ENCODE assay signal across 13 mouse cellular contexts in genomic region chr4:124395966-124396395, GRCm38 (mm10).
"Had no signal": no experiment of that assay in that cellular context is flagged by ENCODE, and none has a peak within 500 bp of the region (broad histone marks: within the 10 kb centered on the region; RNA-seq: fewer than 3 reads in every experiment).

No protein-coding gene starts in this region.

- H3K36me3 ChIP-seq: limb, embryonic 15.5 days; liver, embryonic 12.5 days; midbrain, embryonic 10.5 days; neural tube, embryonic 15.5 days had no signal

- ATAC-seq: liver, embryonic 12.5 days had no signal

- H3K27ac ChIP-seq: limb, embryonic 15.5 days; liver, embryonic 12.5 days; midbrain, embryonic 10.5 days; neural tube, embryonic 15.5 days had no signal

- H3K9me3 ChIP-seq: limb, embryonic 15.5 days; liver, embryonic 12.5 days; midbrain, embryonic 10.5 days; neural tube, embryonic 15.5 days had no signal

- DNase-seq: kidney, postnatal 14 days; lung, postnatal 10 days; lung, postnatal 4 days; midbrain, embryonic 14.5 days; right cerebral cortex, adult 18-20 months; right cerebral cortex, postnatal 25 days; thymus, postnatal 36 days had no signal

- H3K4me3 ChIP-seq: limb, embryonic 15.5 days; liver, embryonic 12.5 days; midbrain, embryonic 10.5 days; myocyte; neural tube, embryonic 15.5 days had no signal

- H3K4me2 ChIP-seq: limb, embryonic 15.5 days; liver, embryonic 12.5 days; lung, embryonic 14.5 days; neural tube, embryonic 15.5 days had no signal

- H3K4me1 ChIP-seq: liver, embryonic 12.5 days had no signal

- H3K9ac ChIP-seq: limb, embryonic 15.5 days; liver, embryonic 12.5 days; lung, embryonic 14.5 days; neural tube, embryonic 15.5 days had no signal
